14 mouse cellular contexts compared by ENCODE assay signal in genomic region chr1:43571105-43571504, GRCm38 (mm10).
"Had no signal": no experiment of that assay in that cellular context is flagged by ENCODE, and none has a peak within 500 bp of the region (broad histone marks: within the 10 kb centered on the region; RNA-seq: fewer than 3 reads in every experiment).

No protein-coding gene starts in this region.

- H3K27me3 ChIP-seq: limb, embryonic 13.5 days had no signal

- H3K4me3 ChIP-seq: limb, embryonic 10.5 days; limb, embryonic 13.5 days had no signal

- DNase-seq: kidney, adult 2 months; kidney, postnatal 10 days; kidney, postnatal 36 days; liver; lung, adult 2 months; lung, postnatal 14 days; lung, postnatal 4 days; midbrain, embryonic 14.5 days; thymus, adult 18-20 months; thymus, postnatal 36 days had no signal

- H3K9ac ChIP-seq: limb, embryonic 13.5 days; liver, embryonic 14.5 days had no signal

- H3K4me2 ChIP-seq: limb, embryonic 13.5 days; midbrain, embryonic 11.5 days had no signal

- H3K9me3 ChIP-seq: limb, embryonic 10.5 days; limb, embryonic 13.5 days had no signal

- H3K4me1 ChIP-seq: limb, embryonic 10.5 days had no signal

- H3K27ac ChIP-seq: limb, embryonic 10.5 days; limb, embryonic 13.5 days; liver, embryonic 14.5 days had no signal
